ENCODE assay signal across 8 mouse cellular contexts in genomic region chr16:31934550-31935010, GRCm38 (mm10). TPM values are rescaled to one million over a fixed set of nuclear protein-coding genes. Genes with fewer than 3 reads are reported as not detected.
DNase-seq lines count a peak whose midpoint lies in the region; ATAC-seq and TF ChIP-seq lines count a peak whose summit lies in the region.

No protein-coding gene starts in this region.

- peak overlapping the region; percentile 28; the same call in 1 of the 2 replicates for H3K4me3 ChIP-seq in kidney, postnatal 0 days (replicated peaks; ENCODE audit: low read depth, low read length)
- H3K4me3 ChIP-seq in forebrain, embryonic 10.5 days = peak overlapping the region; percentile 57
- peak overlapping the region; percentile 26; the same call in 1 of the 2 replicates for H3K4me3 ChIP-seq in neural tube, embryonic 11.5 days (ENCODE audit: low read depth, low read length)

- peak overlapping the region; percentile 92 for H3K4me2 ChIP-seq in kidney, postnatal 0 days (ENCODE audit: low read length)
- peak overlapping the region; percentile 75 for H3K4me2 ChIP-seq in neural tube, embryonic 11.5 days (ENCODE audit: low read depth)

- peaks cover 11% of the 10 kb centered on the region; the same call in 1 of the 2 replicates for H3K4me1 ChIP-seq in kidney, postnatal 0 days (replicated peaks; ENCODE audit: insufficient read depth, low read length)
- peaks cover 48% of the 10 kb centered on the region for H3K4me1 ChIP-seq in forebrain, embryonic 10.5 days
- peaks cover 16% of the 10 kb centered on the region; the same call in 1 of the 2 replicates for H3K4me1 ChIP-seq in neural tube, embryonic 11.5 days (ENCODE audit: control insufficient read depth, insufficient read depth, low read length)

- H3K9ac ChIP-seq in kidney, postnatal 0 days (ENCODE audit: low read depth, low read length) = no peak overlapping the region
- H3K9ac ChIP-seq in neural tube, embryonic 11.5 days (ENCODE audit: low read length) = peak overlapping the region; percentile 62

- 22% methylated on average over 13 of the region's 13 CpGs for WGBS in kidney, postnatal 0 days
- 13% methylated on average over 13 of the region's 13 CpGs for WGBS in forebrain, embryonic 10.5 days
- 13% methylated on average over 13 of the region's 13 CpGs for WGBS in neural tube, embryonic 11.5 days

- no peak for TF ChIP-seq CTCF in kidney, postnatal 0 days (IDR thresholded peaks at IDR 0.05; ENCODE audit: low read depth)

- no peak overlapping the region for H3K27ac ChIP-seq in kidney, postnatal 0 days
- H3K27ac ChIP-seq in forebrain, embryonic 10.5 days = 0 out of 2 replicates have a peak overlapping the region, but pooled peaks have one; percentile 84
- no peak overlapping the region for H3K27ac ChIP-seq in neural tube, embryonic 11.5 days (ENCODE audit: low read depth, low read length)

- H3K36me3 ChIP-seq in kidney, postnatal 0 days (ENCODE audit: insufficient read depth, low read length) = no peaks in the 10 kb centered on the region
- no peaks in the 10 kb centered on the region for H3K36me3 ChIP-seq in forebrain, embryonic 10.5 days (replicated peaks)
- H3K36me3 ChIP-seq in neural tube, embryonic 11.5 days (ENCODE audit: control insufficient read depth, insufficient read depth, low read length) = no peaks in the 10 kb centered on the region

- H3K9me3 ChIP-seq in kidney, postnatal 0 days (replicated peaks; ENCODE audit: low read length) = no peaks in the 10 kb centered on the region
- H3K9me3 ChIP-seq in forebrain, embryonic 10.5 days = no peaks in the 10 kb centered on the region
- H3K9me3 ChIP-seq in neural tube, embryonic 11.5 days (ENCODE audit: control insufficient read depth, low read length) = no peaks in the 10 kb centered on the region

- peaks cover 11% of the 10 kb centered on the region; the same call in 1 of the 2 replicates for H3K27me3 ChIP-seq in kidney, postnatal 0 days (ENCODE audit: insufficient read depth, low read length)
- peaks cover 76% of the 10 kb centered on the region for H3K27me3 ChIP-seq in forebrain, embryonic 10.5 days (ENCODE audit: poor library complexity, severe bottlenecking)
- peaks cover 20% of the 10 kb centered on the region for H3K27me3 ChIP-seq in neural tube, embryonic 11.5 days (ENCODE audit: control insufficient read depth, insufficient read depth, low read length)

- no peak for ATAC-seq in kidney, postnatal 0 days (replicated peaks; ENCODE audit: low FRiP score, low read depth)
- ATAC-seq in neural tube, embryonic 11.5 days (ENCODE audit: insufficient read depth, low FRiP score, low TSS enrichment) = no peak

- no peak for DNase-seq in kidney, postnatal 0 days (ENCODE audit: low spot score)
- no peak for DNase-seq in kidney, adult 18-20 months
- no peak for DNase-seq in forebrain, embryonic 10.5 days (ENCODE audit: extremely low spot score, low spot score)
- peak; percentile 26 for DNase-seq in induced T-regulatory cell, adult 2 months (ENCODE audit: low read depth)
- DNase-seq in neural tube, embryonic 11.5 days (ENCODE audit: low spot score) = no peak
- no peak for DNase-seq in frontal cortex, adult 2 months (ENCODE audit: extremely low spot score in 1 of 2, low spot score in 1 of 2)
- no peak for DNase-seq in thymus, postnatal 14 days
- DNase-seq in frontal cortex, postnatal 10 days (ENCODE audit: low spot score in 2 of 2) = no peak

RNA-seq across cellular contexts. Expression of gene Pigz, which starts 0.9 kb away (rescaled TPM):
- 1.8 and 2.2 TPM in 2 replicates for polyA plus RNA-seq in kidney, postnatal 0 days (2015; fragmentation: Nextera tagmentation; extraction: Ambion mirVana)
- polyA plus RNA-seq in forebrain, embryonic 10.5 days (2016; fragmentation: Nextera tagmentation; extraction: Ambion mirVana) = 1.0 and 1.4 TPM in 2 replicates
- 1.2 and 1.4 TPM in 2 replicates for polyA plus RNA-seq in neural tube, embryonic 11.5 days (2014; fragmentation: Nextera tagmentation; extraction: Ambion mirVana)
- 8.8 and 11.6 TPM in 2 replicates for polyA plus RNA-seq in frontal cortex, adult 2 months (2012; rRNA removed)

RNA-seq across cellular contexts. Expression of gene 0610012G03Rik, which starts 13.7 kb away (rescaled TPM):
- 137 and 140 TPM in 2 replicates for polyA plus RNA-seq in kidney, postnatal 0 days (2015; fragmentation: Nextera tagmentation; extraction: Ambion mirVana)
- 88.1 and 91.8 TPM in 2 replicates for polyA plus RNA-seq in forebrain, embryonic 10.5 days (2016; fragmentation: Nextera tagmentation; extraction: Ambion mirVana)
- 81.0 and 87.9 TPM in 2 replicates for polyA plus RNA-seq in neural tube, embryonic 11.5 days (2014; fragmentation: Nextera tagmentation; extraction: Ambion mirVana)
- polyA plus RNA-seq in frontal cortex, adult 2 months (2012; rRNA removed) = 75.0 and 89.4 TPM in 2 replicates

RNA-seq across cellular contexts. Expression of gene Ncbp2, which starts 13.7 kb away (rescaled TPM):
- 79.1 and 82.4 TPM in 2 replicates for polyA plus RNA-seq in kidney, postnatal 0 days (2015; fragmentation: Nextera tagmentation; extraction: Ambion mirVana)
- 143 and 146 TPM in 2 replicates for polyA plus RNA-seq in forebrain, embryonic 10.5 days (2016; fragmentation: Nextera tagmentation; extraction: Ambion mirVana)
- 139 and 145 TPM in 2 replicates for polyA plus RNA-seq in neural tube, embryonic 11.5 days (2014; fragmentation: Nextera tagmentation; extraction: Ambion mirVana)
- 80.2 and 105 TPM in 2 replicates for polyA plus RNA-seq in frontal cortex, adult 2 months (2012; rRNA removed)

RNA-seq across cellular contexts. Expression of gene Meltf, which starts 56.0 kb away (rescaled TPM):
- polyA plus RNA-seq in kidney, postnatal 0 days (2015; fragmentation: Nextera tagmentation; extraction: Ambion mirVana) = 0.98 and 1.0 TPM in 2 replicates
- polyA plus RNA-seq in forebrain, embryonic 10.5 days (2016; fragmentation: Nextera tagmentation; extraction: Ambion mirVana) = 0.17 TPM in 1 of 2 replicates, not detected in the other
- 0.15 TPM in 1 of 2 replicates, not detected in the other for polyA plus RNA-seq in neural tube, embryonic 11.5 days (2014; fragmentation: Nextera tagmentation; extraction: Ambion mirVana)
- polyA plus RNA-seq in frontal cortex, adult 2 months (2012; rRNA removed) = 0.48 and 0.62 TPM in 2 replicates
